Mouse (Mus musculus) heart, postnatal 14 days (tissue): ENCODE measurements at regions not wholly inside any gene's neighbourhood (a gene's known extent, or its start where the extent isn't known, plus 50 kb on each side); places are given as distances from the start of the nearest gene placed in this dataset.

Experiments
- DNase-seq, 2 experiments: peaks; one replicate each; pipeline ENCODE4 v3.0.0; 2021 to 2022
- intact Hi-C: fragments of 180-260 bp; cut with DNase I; formaldehyde crosslinking; loops from one replicate; pipeline ENCODE4 v1.15.1; 2025

GRCm38 (mm10) chr2:10791233-10791632 lies 380.7 kb upstream of the Prkcq start:
- intact Hi-C loops, result no loop called here
- no peak for DNase-seq

- DNase-seq, result no peak
- intact Hi-C loops, result no loop called here
Measured at GRCm38 (mm10) chr2:10816374-10816773, 355.5 kb upstream of the Prkcq start.

GRCm38 (mm10) chr2:10825278-10826133 lies 346.4 kb upstream of the Prkcq start:
- intact Hi-C loops, result loop anchor here (2.0 to 5.0 kb wide), 2 partner anchors 41 to 458 kb away; no protein-coding TSS in a partner anchor
- peak; percentile 58 to 68 for DNase-seq

- intact Hi-C loops, result loop anchor here (5.0 kb wide), 1 partner anchor 459 kb away; no protein-coding TSS in a partner anchor
- DNase-seq, result no peak
Measured at GRCm38 (mm10) chr2:10826134-10826767, 345.7 kb upstream of the Prkcq start.

GRCm38 (mm10) chr2:10839976-10840375 lies 331.9 kb upstream of the Prkcq start:
- no peak for DNase-seq
- intact Hi-C loops, result no loop called here

GRCm38 (mm10) chr2:10861654-10862292 lies 310.1 kb upstream of the Prkcq start:
- intact Hi-C loops, result no loop called here
- no peak for DNase-seq

GRCm38 (mm10) chr2:10864451-10864850 lies 307.5 kb upstream of the Prkcq start:
- DNase-seq, result no peak

GRCm38 (mm10) chr2:10874303-10874702 lies 297.6 kb upstream of the Prkcq start:
- intact Hi-C loops, result no loop called here
- no peak for DNase-seq

More at GRCm38 (mm10) chr2:10864451-10864850, 307.5 kb upstream of the Prkcq start:
- intact Hi-C loops, result no loop called here

- DNase-seq, result no peak
- intact Hi-C loops, result no loop called here
Measured at GRCm38 (mm10) chr2:10901926-10902325, 270.0 kb upstream of the Prkcq start.

GRCm38 (mm10) chr2:10919955-10920354 lies 252.0 kb upstream of the Prkcq start:
- intact Hi-C loops, result no loop called here
- DNase-seq, result no peak

GRCm38 (mm10) chr2:10920686-10921485 lies 251.0 kb upstream of the Prkcq start:
- no peak for DNase-seq
- intact Hi-C loops, result no loop called here

GRCm38 (mm10) chr2:10921486-10922450 lies 250.1 kb upstream of the Prkcq start:
- no peak for DNase-seq
- intact Hi-C loops, result no loop called here

GRCm38 (mm10) chr2:10923984-10924383 lies 247.9 kb upstream of the Prkcq start:
- DNase-seq, result no peak
- intact Hi-C loops, result no loop called here

GRCm38 (mm10) chr2:10925361-10925760 lies 246.5 kb upstream of the Prkcq start:
- no peak for DNase-seq
- intact Hi-C loops, result no loop called here

- DNase-seq, result no peak
Measured at GRCm38 (mm10) chr2:10937405-10937804, 234.5 kb upstream of the Prkcq start.

GRCm38 (mm10) chr2:10965224-10965623 lies 206.7 kb upstream of the Prkcq start:
- intact Hi-C loops, result no loop called here
- DNase-seq, result no peak

More at GRCm38 (mm10) chr2:10937405-10937804, 234.5 kb upstream of the Prkcq start:
- intact Hi-C loops, result no loop called here

- intact Hi-C loops, result no loop called here
Measured at GRCm38 (mm10) chr2:10966891-10967290, 205.0 kb upstream of the Prkcq start.

GRCm38 (mm10) chr2:10969111-10969689 lies 202.7 kb upstream of the Prkcq start:
- no peak for DNase-seq

More at GRCm38 (mm10) chr2:10966891-10967290, 205.0 kb upstream of the Prkcq start:
- no peak for DNase-seq

GRCm38 (mm10) chr2:10972051-10972450 lies 199.9 kb upstream of the Prkcq start:
- peak in 1 of 2 experiments; percentile 1 for DNase-seq
- intact Hi-C loops, result no loop called here

More at GRCm38 (mm10) chr2:10969111-10969689, 202.7 kb upstream of the Prkcq start:
- intact Hi-C loops, result no loop called here
